Comparison of ENCODE assay signal across 16 mouse cellular contexts in the genomic region with DNA sequence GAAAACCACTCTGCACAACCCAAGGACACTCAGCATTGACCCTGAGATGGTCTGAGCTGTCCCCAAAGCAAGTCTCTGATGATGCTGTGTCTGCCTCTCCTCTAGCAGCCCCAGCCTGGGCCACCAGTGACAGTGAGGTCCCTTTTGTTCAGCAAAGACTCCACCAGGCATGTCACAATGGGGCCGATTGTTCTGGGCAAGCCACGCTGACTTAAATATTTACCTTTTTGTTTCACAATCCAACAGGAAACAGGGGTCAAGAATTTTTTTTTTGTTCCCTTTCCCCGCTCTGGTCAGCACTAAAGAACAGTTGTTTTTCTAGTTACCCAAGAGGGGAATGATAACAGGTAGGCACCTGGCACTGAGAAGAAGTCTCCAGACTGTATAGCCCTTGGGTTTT.
DNase-seq lines count a peak whose midpoint lies in the region; TF ChIP-seq lines count a peak whose summit lies in the region.
"Had no signal": no experiment of that assay in that cellular context is flagged by ENCODE, and none has a peak within 500 bp of the region (broad histone marks: within the 10 kb centered on the region; RNA-seq: fewer than 3 reads in every experiment).

No protein-coding gene starts in this region.

- H3K9ac ChIP-seq in liver, adult 2 months (ENCODE audit: low read depth, low read length), result peak overlapping the region; percentile 63
- H3K9ac ChIP-seq: limb, embryonic 13.5 days; midbrain, embryonic 13.5 days had no signal

- 25% methylated on average over 3 of the region's 3 CpGs for WGBS in liver, adult 2 months

- TF ChIP-seq POLR2A in liver, adult 2 months (IDR thresholded peaks at IDR 0.05; ENCODE audit: extremely low read depth, insufficient read depth, low read length), result 0 out of 2 replicates have a peak, but pooled peaks have one; percentile 48

- peak overlapping the region; percentile 99 for H3K27ac ChIP-seq in liver, adult 2 months (replicated peaks; ENCODE audit: insufficient read depth, low read depth, low read length)
- H3K27ac ChIP-seq: hindbrain, postnatal 0 days; kidney, postnatal 0 days; limb, embryonic 13.5 days; midbrain, embryonic 13.5 days had no signal

- peak; percentile 74 to 82 for DNase-seq in lung, adult 18-20 months
- DNase-seq in lung, postnatal 14 days, result no peak
- DNase-seq in liver, adult 2 months (ENCODE audit: extremely low read depth, low read depth, low spot score), result peak; percentile 98
- DNase-seq in lung, postnatal 10 days, result peak; percentile 59
- no peak for DNase-seq in T-cell, adult 2 months (ENCODE audit: low spot score)
- DNase-seq in testis, postnatal 14 days (ENCODE audit: low spot score), result no peak
- no peak for DNase-seq in embryo, embryonic 11 days
- DNase-seq: adrenal gland, adult 8-10 months; cerebellum, postnatal 36 days; gastrocnemius, postnatal 36 days; layer of hippocampus, adult 9-11 months; thymus, postnatal 25 days had no signal

- no peaks in the 10 kb centered on the region for H3K27me3 ChIP-seq in liver, adult 2 months (ENCODE audit: control insufficient read depth, insufficient read depth, low read length)
- H3K27me3 ChIP-seq: limb, embryonic 13.5 days; midbrain, embryonic 13.5 days had no signal

- H3K4me3 ChIP-seq in liver, adult 2 months (ENCODE audit: insufficient read depth, low read depth, low read length), result no peak overlapping the region
- H3K4me3 ChIP-seq: limb, embryonic 13.5 days; midbrain, embryonic 13.5 days had no signal

- peaks cover 36% of the 10 kb centered on the region for H3K4me1 ChIP-seq in liver, adult 2 months (ENCODE audit: control insufficient read depth, insufficient read depth, low read length)

- H3K36me3 ChIP-seq in liver, adult 2 months (ENCODE audit: control insufficient read depth, insufficient read depth, low read length), result no peaks in the 10 kb centered on the region
- H3K36me3 ChIP-seq: limb, embryonic 13.5 days; midbrain, embryonic 13.5 days had no signal

- no peaks in the 10 kb centered on the region for H3K79me2 ChIP-seq in liver, adult 2 months (ENCODE audit: control insufficient read depth, insufficient read depth, low read length)

- TF ChIP-seq CTCF in liver, adult 2 months (IDR thresholded peaks at IDR 0.05; ENCODE audit: low read depth, low read length), result no peak

Comparison
In these comparisons a context has a peak if more than half of its experiments do, and no peak if none do; other contexts are left out.
1. DNase-seq: peak in lung, adult 18-20 months (2 of 2), liver, adult 2 months (single experiment) and lung, postnatal 10 days (single experiment); none in lung, postnatal 14 days (single experiment), T-cell, adult 2 months (single experiment), testis, postnatal 14 days (single experiment) and embryo, embryonic 11 days (single experiment).